Mouse (Mus musculus): ENCODE data around the gene Tmem104.

The Tmem104 gene

GRCm38 (mm10) chr11:115229021-115229930 is 42.0 kb downstream of the Tmem104 start:
- no peak for DNase-seq (ENCODE audit: low spot score in 2 of 2)

- DNase-seq (ENCODE audit: low spot score in 2 of 2): no peak
These were observed 44.1 kb downstream of the Tmem104 start for GRCm38 (mm10) chr11:115231168-115231915.

GRCm38 (mm10) chr11:115231924-115232323 is 44.6 kb downstream of the Tmem104 start:
- peak in 1 of 2 experiments; percentile 33 for DNase-seq (ENCODE audit: low spot score in 2 of 2)

- no peak for DNase-seq (ENCODE audit: low spot score in 2 of 2)
These were observed 45.6 kb downstream of the Tmem104 start for GRCm38 (mm10) chr11:115232889-115233288.

- peak in 1 of 2 experiments; percentile 50 for DNase-seq (ENCODE audit: low spot score in 2 of 2)
These were observed 46.4 kb downstream of the Tmem104 start for GRCm38 (mm10) chr11:115233526-115234290.

GRCm38 (mm10) chr11:115234320-115235044 is 47.2 kb downstream of the Tmem104 start:
- DNase-seq (ENCODE audit: low spot score in 2 of 2): peak in 1 of 2 experiments; percentile 53

GRCm38 (mm10) chr11:115236570-115236969 is 49.3 kb downstream of the Tmem104 start:
- no peak for DNase-seq (ENCODE audit: low spot score in 2 of 2)

- DNase-seq (ENCODE audit: low spot score in 2 of 2): no peak
These were observed 54.1 kb downstream of the Tmem104 start for GRCm38 (mm10) chr11:115241402-115241801.

GRCm38 (mm10) chr11:115242746-115243145 is 55.5 kb downstream of the Tmem104 start:
- DNase-seq (ENCODE audit: low spot score in 2 of 2): no peak

GRCm38 (mm10) chr11:115243783-115244182 is 56.5 kb downstream of the Tmem104 start:
- no peak for DNase-seq (ENCODE audit: low spot score in 2 of 2)

- DNase-seq (ENCODE audit: low spot score in 2 of 2): no peak
These were observed 57.6 kb downstream of the Tmem104 start for GRCm38 (mm10) chr11:115244840-115245239.

- no peak for DNase-seq (ENCODE audit: low spot score in 2 of 2)
These were observed 59.1 kb downstream of the Tmem104 start for GRCm38 (mm10) chr11:115246386-115246785.

GRCm38 (mm10) chr11:115247240-115247639 is 60.0 kb downstream of the Tmem104 start:
- no peak for DNase-seq (ENCODE audit: low spot score in 2 of 2)

GRCm38 (mm10) chr11:115247945-115248344 is 60.7 kb downstream of the Tmem104 start:
- DNase-seq (ENCODE audit: low spot score in 2 of 2): no peak

GRCm38 (mm10) chr11:115249721-115250404 is 62.6 kb downstream of the Tmem104 start:
- DNase-seq (ENCODE audit: low spot score in 2 of 2): no peak

GRCm38 (mm10) chr11:115250405-115251090 is 63.3 kb downstream of the Tmem104 start:
- no peak for DNase-seq (ENCODE audit: low spot score in 2 of 2)

GRCm38 (mm10) chr11:115251258-115251657 is 64.0 kb downstream of the Tmem104 start:
- no peak for DNase-seq (ENCODE audit: low spot score in 2 of 2)

- no peak for DNase-seq (ENCODE audit: low spot score in 2 of 2)
These were observed 70.7 kb downstream of the Tmem104 start for GRCm38 (mm10) chr11:115257775-115258510.

- no peak for DNase-seq (ENCODE audit: low spot score in 2 of 2)
These were observed 71.8 kb downstream of the Tmem104 start for GRCm38 (mm10) chr11:115259134-115259533.

All from cerebellum, postnatal 4 days (tissue).